Mouse (Mus musculus): ENCODE measurements at regions not wholly inside any gene's neighbourhood (a gene's known extent, or its start where the extent isn't known, plus 50 kb on each side); places are given as distances from the start of the nearest gene placed in this dataset.

GRCm38 (mm10) chr3:9200156-9200555, 409.7 kb downstream of the Zfp704 start:
- no peak for DNase-seq (ENCODE audit: low spot score)

GRCm38 (mm10) chr3:9198652-9199332, 411.1 kb downstream of the Zfp704 start:
- DNase-seq (ENCODE audit: low spot score), result no peak

- DNase-seq (ENCODE audit: low spot score), result no peak
Measured at GRCm38 (mm10) chr3:9195781-9196180, 414.1 kb downstream of the Zfp704 start.

GRCm38 (mm10) chr3:9189366-9190287, 420.3 kb downstream of the Zfp704 start:
- peak; percentile 52 for DNase-seq (ENCODE audit: low spot score)

- DNase-seq (ENCODE audit: low spot score), result no peak
Measured at GRCm38 (mm10) chr3:9186364-9187120, 423.3 kb downstream of the Zfp704 start.

GRCm38 (mm10) chr3:9181576-9181975, 428.3 kb downstream of the Zfp704 start:
- no peak for DNase-seq (ENCODE audit: low spot score)

- no peak for DNase-seq (ENCODE audit: low spot score)
Measured at GRCm38 (mm10) chr3:9179641-9180040, 430.2 kb downstream of the Zfp704 start.

- peak; percentile 34 for DNase-seq (ENCODE audit: low spot score)
Measured at GRCm38 (mm10) chr3:9174517-9174832, 435.4 kb downstream of the Zfp704 start.

- peak; percentile 68 for DNase-seq (ENCODE audit: low spot score)
Measured at GRCm38 (mm10) chr3:9173643-9174516, 436.0 kb downstream of the Zfp704 start.

- DNase-seq (ENCODE audit: low spot score), result no peak
Measured at GRCm38 (mm10) chr3:9171970-9172369, 437.9 kb downstream of the Zfp704 start.

- no peak for DNase-seq (ENCODE audit: low spot score)
Measured at GRCm38 (mm10) chr3:9168955-9169354, 440.9 kb downstream of the Zfp704 start.

- no peak for DNase-seq (ENCODE audit: low spot score)
Measured at GRCm38 (mm10) chr3:9159073-9159472, 450.8 kb downstream of the Zfp704 start.

- no peak for DNase-seq (ENCODE audit: low spot score)
Measured at GRCm38 (mm10) chr3:9154172-9154571, 455.7 kb downstream of the Zfp704 start.

- no peak for DNase-seq (ENCODE audit: low spot score)
Measured at GRCm38 (mm10) chr3:9153690-9154089, 456.2 kb downstream of the Zfp704 start.

GRCm38 (mm10) chr3:9152256-9152655, 457.6 kb downstream of the Zfp704 start:
- no peak for DNase-seq (ENCODE audit: low spot score)

GRCm38 (mm10) chr3:9151590-9151989, 458.3 kb downstream of the Zfp704 start:
- DNase-seq (ENCODE audit: low spot score), result no peak

- no peak for DNase-seq (ENCODE audit: low spot score)
Measured at GRCm38 (mm10) chr3:9148605-9149004, 461.3 kb downstream of the Zfp704 start.

GRCm38 (mm10) chr3:9146481-9146880, 463.4 kb downstream of the Zfp704 start:
- DNase-seq (ENCODE audit: low spot score), result no peak

GRCm38 (mm10) chr3:9145612-9146011, 464.3 kb downstream of the Zfp704 start:
- DNase-seq (ENCODE audit: low spot score), result no peak

- DNase-seq (ENCODE audit: low spot score), result no peak
Measured at GRCm38 (mm10) chr3:9141836-9142235, 468.0 kb downstream of the Zfp704 start.

GRCm38 (mm10) chr3:9137131-9137874, 472.6 kb downstream of the Zfp704 start:
- DNase-seq (ENCODE audit: low spot score), result no peak
